Mouse (Mus musculus): ENCODE data around the gene Soat2.
"Not testable (repeated sequence)": the region's sequence is repeated elsewhere in the genome, so short reads cannot be mapped to it uniquely, and the experiment has no call there.

Soat2 gene

GRCm38 (mm10) chr15:102146882-102147281, 3.4 kb upstream of the Soat2 start:
- DNase-seq (ENCODE audit: low spot score in 2 of 2): no peak

- DNase-seq (ENCODE audit: low spot score in 2 of 2): no peak
Measured at GRCm38 (mm10) chr15:102147674-102148402, 2.5 kb upstream of the Soat2 start.

GRCm38 (mm10) chr15:102149561-102149960, 765 bp upstream of the Soat2 start:
- DNase-seq (ENCODE audit: low spot score in 2 of 2): no peak

GRCm38 (mm10) chr15:102152646-102153045, 2.3 kb downstream of the Soat2 start:
- no peak for DNase-seq (ENCODE audit: low spot score in 2 of 2)

- not testable (repeated sequence) for DNase-seq (ENCODE audit: low spot score in 2 of 2)
Measured at GRCm38 (mm10) chr15:102155006-102155405, 4.7 kb downstream of the Soat2 start.

- DNase-seq (ENCODE audit: low spot score in 2 of 2): no peak
Measured at GRCm38 (mm10) chr15:102156836-102157235, 6.5 kb downstream of the Soat2 start.

GRCm38 (mm10) chr15:102160415-102161060, 10.2 kb downstream of the Soat2 start:
- DNase-seq (ENCODE audit: low spot score in 2 of 2): no peak

- DNase-seq (ENCODE audit: low spot score in 2 of 2): no peak
Measured at GRCm38 (mm10) chr15:102163900-102164693, 13.8 kb downstream of the Soat2 start.

GRCm38 (mm10) chr15:102165468-102166100, 15.3 kb downstream of the Soat2 start:
- no peak for DNase-seq (ENCODE audit: low spot score in 2 of 2)

GRCm38 (mm10) chr15:102167620-102168021, 17.3 kb downstream of the Soat2 start:
- DNase-seq (ENCODE audit: low spot score in 2 of 2): no peak

GRCm38 (mm10) chr15:102169064-102169463, 18.7 kb downstream of the Soat2 start:
- no peak for DNase-seq (ENCODE audit: low spot score in 2 of 2)

GRCm38 (mm10) chr15:102173581-102173980, 23.3 kb downstream of the Soat2 start:
- DNase-seq (ENCODE audit: low spot score in 2 of 2): no peak

GRCm38 (mm10) chr15:102175736-102176319, 25.5 kb downstream of the Soat2 start:
- no peak for DNase-seq (ENCODE audit: low spot score in 2 of 2)

GRCm38 (mm10) chr15:102176571-102177316, 26.4 kb downstream of the Soat2 start:
- no peak for DNase-seq (ENCODE audit: low spot score in 2 of 2)

GRCm38 (mm10) chr15:102177417-102177816, 27.1 kb downstream of the Soat2 start:
- no peak for DNase-seq (ENCODE audit: low spot score in 2 of 2)

- peak; percentile 68 to 82 for DNase-seq (ENCODE audit: low spot score in 2 of 2)
Measured at GRCm38 (mm10) chr15:102178279-102178678, 28.0 kb downstream of the Soat2 start.

- DNase-seq (ENCODE audit: low spot score in 2 of 2): no peak
Measured at GRCm38 (mm10) chr15:102179106-102179505, 28.8 kb downstream of the Soat2 start.

- DNase-seq (ENCODE audit: low spot score in 2 of 2): no peak
Measured at GRCm38 (mm10) chr15:102179924-102180323, 29.6 kb downstream of the Soat2 start.

GRCm38 (mm10) chr15:102183076-102183475, 32.8 kb downstream of the Soat2 start:
- no peak for DNase-seq (ENCODE audit: low spot score in 2 of 2)

- no peak for DNase-seq (ENCODE audit: low spot score in 2 of 2)
Measured at GRCm38 (mm10) chr15:102186239-102186638, 35.9 kb downstream of the Soat2 start.

GRCm38 (mm10) chr15:102188096-102188495, 37.8 kb downstream of the Soat2 start:
- no peak for DNase-seq (ENCODE audit: low spot score in 2 of 2)
